Mouse (Mus musculus) urinary bladder, postnatal 36 days (tissue): ENCODE data around the gene Cftr.

Experiments used
- DNase-seq, 2 experiments: peaks; one replicate each; pipeline ENCODE4 v3.0.0; 2022; ENCODE audit warnings: low spot score in 2 of 2, mixed read lengths in 1 of 2

Cftr gene

DNA sequence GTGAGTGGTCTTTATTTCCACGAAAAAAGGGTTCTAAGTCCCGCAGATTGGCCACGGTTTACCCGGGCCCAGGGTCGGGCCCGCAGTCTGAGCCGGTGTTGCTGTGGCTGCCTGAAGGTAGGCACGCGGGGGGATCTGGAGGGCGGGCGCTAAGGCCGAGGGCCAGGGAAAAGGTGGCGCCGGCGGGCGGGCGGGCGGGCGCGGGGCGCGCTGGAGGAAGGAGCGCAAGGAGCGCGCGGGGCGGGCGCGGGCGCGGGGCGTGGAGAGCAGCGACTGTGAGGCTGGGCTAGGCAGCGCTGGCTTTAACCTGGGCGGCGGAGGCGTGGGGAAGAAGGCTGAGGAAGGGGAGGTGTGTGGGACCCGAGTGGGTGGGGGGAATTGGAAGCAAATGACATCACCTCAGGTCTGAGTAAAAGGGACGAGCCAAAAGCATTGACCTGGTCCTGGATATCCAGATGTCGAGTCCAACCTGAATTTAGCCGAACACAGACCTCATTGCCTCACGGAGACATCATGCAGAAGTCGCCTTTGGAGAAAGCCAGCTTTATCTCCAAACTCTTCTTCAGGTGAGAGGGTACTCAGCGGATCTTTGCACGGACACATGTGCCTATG is at the start of gene Cftr:
TSS of gene Cftr (plus strand) at position 377 of the 612 bp plus-strand sequence.
- DNase-seq = no peak

DNA sequence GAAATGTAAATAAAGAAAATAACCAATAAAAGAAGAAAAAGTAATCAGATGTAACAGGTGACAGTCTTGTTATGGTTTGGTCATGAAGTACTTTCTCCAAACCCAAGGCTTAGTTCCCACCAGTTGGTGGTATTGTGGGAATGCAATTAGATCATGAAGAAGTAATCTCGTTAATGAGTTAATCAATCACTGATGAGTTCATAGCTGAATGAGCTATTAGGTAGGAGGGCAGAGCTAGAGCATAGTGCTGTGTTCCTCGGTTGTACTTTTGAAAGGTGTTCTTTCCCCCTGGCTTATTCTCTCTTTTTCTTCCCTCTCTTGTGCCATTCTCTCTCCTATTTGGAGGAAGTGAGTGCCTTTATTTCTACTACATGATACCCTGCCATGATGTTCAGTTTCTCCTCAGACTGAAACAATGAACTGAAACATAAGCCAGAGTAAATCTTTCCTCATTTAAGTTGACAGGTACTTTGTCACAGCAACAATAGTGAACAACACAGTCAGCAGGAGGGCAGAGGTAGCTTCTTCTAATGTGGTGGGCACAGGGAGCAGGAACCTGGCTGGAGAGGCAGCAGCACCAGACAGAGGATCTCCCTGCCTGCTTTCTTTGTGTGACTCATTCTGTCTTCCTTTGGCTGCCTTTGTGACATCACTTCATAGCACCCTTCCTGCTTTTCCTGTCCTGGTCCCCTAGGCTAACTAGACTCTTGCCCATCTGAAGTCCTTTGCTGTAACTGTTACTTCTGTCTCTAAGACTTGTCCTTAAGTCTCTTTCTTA is 43.1 kb upstream of the Cftr start:
- no peak for DNase-seq

DNA sequence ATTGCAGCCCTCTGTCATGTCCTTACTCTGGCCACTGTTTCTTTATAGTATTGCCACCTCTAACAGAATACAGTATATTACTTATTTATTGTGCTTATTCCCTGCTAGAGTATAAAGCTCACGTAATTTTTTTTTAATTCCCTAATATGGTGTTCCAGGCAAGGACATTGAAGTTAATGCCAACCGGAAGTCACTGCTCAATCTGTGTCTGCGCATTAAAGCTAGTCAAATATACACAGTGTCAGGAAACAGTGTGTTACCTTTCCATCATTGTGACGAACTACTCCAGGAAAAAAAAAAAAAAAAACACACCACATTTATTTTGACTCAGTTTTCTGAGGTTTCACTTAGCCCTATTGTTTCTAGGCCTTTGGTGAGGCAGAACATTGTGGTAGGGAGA is 42.4 kb upstream of the Cftr start:
- no peak for DNase-seq

DNA sequence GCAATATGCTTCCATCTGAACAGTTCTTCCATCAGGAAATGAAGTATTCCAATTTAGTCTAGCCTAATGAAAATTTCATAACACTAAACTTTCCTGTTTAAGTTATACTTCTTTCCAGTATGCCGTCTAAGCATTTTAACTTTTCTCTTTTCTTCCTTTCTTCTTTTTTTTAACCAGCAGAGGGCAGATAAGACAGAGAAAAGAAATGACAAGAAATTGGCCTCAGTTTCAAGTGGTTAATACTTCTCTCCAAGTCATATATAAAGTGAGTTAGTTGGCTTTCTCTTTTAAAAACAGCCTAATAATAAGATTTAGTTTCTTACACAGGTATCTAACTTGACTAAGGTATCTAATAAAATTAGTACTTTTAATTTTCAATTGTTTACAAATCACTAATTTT is 35.2 kb upstream of the Cftr start:
- no peak for DNase-seq

DNA sequence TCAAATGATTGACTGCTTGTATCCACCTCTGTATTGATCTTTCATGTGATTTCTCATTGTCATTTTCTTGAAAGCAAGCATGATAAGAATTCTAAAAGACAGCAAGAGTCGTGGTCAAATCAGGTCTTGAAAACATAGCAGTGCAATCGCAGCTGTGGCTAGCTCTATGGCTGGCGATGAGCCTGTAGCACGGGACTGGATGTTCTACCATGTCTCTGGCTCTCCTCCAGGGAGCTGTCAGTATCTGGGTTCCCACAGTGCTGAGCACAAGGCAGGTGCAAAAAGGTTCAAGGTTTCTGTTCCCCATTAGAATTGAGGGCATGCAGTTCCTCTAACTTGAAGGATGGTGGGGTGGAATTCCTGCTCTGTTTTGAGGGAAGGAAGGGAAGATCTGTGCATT is 17.5 kb upstream of the Cftr start:
- no peak for DNase-seq

DNA sequence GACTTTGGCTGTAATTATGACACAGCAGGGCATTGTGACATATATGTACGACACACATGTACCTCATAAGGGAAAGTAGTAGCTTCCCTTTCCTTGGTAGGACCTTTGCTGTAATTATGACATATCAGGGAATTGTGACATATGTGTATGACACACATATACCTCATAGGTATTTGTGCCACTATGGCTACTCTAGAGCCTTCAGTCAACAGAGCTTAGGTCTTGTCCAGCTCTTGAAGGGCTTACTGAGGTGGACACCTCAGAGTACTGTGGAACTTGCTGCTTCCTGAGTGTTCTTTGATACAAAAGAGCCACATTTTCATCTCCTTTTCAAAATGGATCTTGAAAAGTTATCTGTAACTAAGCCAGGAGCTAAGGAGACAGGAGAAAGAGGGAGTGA is 869 bp upstream of the Cftr start:
- no peak for DNase-seq

DNA sequence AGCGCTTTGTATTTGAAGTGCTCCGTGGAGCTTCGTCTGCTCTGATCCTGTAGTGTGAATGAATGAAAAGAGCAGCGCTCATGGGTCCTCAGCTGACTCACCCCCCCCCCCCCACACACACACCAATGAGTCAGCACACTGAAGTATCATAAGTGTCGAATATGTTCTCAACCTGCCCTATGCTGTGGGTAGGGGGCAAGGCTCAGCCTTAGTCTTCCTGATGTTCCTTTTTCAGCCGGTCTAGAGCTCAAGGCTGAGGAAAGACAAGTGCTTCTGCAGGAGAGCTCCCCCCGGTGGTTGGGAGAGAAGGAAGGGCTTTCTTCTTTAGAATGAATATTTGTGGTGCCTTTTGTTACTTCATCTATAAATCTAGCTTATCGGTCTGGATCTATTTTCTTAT is 1.1 kb downstream of the Cftr start:
- peak; percentile 5 to 6 for DNase-seq

DNA sequence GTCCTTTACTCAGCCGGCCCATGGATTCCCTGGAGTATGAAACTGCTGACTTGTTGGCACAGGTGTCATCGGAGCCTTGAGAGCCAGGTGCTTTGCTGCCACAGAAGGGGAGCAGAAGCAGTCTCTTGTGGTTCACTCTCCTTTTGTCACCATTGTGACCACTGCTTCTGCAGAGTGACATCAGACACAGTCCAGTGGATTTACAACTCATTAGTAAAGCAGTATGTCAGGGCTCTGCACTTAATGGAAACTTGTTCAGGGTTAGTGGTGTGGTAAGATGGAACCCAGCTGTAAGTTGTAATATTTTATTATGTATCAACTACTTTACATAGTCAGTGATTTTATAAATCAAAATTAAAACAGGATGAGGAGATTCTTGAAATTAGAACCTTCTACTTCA is 7.0 kb downstream of the Cftr start:
- DNase-seq = no peak

DNA sequence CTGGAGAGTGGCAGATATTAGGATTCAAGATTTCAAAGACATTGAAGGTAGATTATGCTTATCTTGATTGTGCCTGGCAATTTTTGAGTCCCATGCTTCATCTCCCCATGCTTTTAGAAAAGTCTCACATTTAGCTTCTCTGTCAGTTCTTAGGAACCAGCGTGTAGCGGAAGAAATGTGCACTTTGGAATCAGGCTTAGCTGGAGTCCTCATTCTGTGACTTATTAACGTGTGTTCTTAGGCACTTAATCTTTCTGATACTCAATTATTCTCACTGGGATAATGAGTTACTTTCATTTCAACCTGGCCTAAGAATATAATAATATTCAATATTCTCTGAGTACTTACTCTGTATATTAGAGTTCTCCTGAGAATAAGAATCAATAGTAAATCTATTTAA is 10.2 kb downstream of the Cftr start:
- no peak for DNase-seq

DNA sequence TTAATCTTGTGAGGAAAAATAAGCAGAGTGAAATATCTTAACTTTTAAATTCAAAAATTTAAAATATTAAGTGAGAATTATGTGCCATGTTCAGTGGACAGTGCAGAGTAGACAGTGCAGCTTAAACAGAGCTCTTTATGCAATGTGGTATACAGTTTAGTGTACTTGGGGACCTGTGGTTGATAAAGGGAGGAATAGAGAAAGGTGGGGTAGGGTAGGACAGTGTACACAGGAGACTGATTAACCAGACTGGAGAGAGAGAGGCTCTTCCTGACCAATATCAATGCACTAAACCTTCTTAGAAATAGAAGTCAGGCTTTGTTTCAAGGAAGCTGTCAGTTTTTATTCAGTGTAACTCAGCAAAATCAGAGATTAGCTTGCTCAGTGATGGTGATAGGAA is 12.4 kb downstream of the Cftr start:
- no peak for DNase-seq

DNA sequence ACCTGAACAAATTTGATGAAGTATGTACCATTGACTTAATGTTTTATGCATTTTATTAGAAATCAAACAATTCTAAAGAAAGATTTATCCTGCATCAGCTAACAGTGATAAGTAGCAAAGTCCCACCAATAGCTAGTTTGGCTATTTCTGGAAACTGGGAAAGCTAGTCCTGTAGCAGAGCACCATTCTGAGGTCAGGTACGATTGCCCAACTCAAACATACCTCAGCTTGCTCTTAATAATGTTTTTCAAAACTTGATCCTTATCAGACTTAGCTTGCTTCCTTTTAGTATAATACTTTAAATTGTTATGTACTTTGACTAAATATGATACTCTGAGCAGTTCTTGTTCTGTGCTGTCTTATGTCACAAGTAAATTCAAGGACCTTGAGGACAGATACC is 50.2 kb downstream of the Cftr start:
- DNase-seq = no peak

DNA sequence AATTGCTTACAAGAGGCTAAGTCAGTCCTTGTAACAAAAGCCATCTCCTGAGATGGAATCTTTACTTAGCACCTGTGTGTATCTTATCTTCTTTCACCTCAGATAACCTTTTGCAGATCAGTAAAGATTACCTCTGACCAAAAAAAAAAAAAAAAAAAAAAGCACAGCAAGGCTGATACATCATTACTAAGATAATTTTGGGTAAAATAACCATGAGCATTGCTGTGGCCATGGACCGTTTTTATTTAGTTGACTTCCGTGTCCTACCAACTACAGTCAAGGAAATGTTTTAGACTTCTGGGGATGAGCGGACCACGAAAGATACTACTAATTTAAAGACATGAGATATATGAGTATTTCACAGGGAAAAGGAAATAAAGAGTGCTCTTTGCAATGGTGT is 52.7 kb downstream of the Cftr start:
- DNase-seq = no peak

DNA sequence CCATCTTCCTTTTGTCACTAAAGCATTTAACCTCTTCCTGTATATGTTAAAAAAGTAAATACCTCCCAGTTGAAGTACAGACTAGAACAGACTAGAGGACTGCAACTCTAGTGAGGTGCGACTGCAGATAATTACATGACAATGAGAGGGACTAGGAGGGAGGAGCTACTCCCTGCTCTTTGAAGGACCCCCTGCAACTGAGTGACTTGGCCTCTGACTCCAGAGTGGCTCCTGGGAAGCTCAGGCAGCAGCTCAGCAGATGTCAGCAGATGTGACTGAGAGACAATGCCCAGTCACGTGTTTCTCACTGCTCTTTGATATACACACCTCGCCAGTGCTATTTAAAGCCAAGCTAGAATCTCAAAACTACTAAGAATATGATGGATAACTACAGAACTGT is 54.7 kb downstream of the Cftr start:
- DNase-seq = no peak

DNA sequence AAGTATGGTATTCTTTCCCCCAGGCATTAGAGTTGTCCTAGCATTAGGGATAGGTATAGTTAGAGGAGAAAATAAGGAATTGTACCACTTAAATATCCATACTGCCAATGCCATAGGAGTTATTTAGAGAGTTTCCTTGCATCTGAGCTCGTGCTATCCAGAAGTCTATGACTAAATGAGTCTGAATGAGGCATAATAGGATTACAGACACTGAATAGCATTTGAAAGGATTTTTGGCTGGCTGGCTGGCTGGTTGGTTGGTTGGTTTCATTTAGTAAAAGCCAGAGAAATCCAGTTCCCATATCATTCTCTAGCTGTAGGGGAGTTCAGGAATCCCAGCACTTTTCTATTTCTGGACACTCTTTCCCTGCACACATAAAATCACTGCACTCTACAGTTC is 76.0 kb downstream of the Cftr start:
- no peak for DNase-seq

DNA sequence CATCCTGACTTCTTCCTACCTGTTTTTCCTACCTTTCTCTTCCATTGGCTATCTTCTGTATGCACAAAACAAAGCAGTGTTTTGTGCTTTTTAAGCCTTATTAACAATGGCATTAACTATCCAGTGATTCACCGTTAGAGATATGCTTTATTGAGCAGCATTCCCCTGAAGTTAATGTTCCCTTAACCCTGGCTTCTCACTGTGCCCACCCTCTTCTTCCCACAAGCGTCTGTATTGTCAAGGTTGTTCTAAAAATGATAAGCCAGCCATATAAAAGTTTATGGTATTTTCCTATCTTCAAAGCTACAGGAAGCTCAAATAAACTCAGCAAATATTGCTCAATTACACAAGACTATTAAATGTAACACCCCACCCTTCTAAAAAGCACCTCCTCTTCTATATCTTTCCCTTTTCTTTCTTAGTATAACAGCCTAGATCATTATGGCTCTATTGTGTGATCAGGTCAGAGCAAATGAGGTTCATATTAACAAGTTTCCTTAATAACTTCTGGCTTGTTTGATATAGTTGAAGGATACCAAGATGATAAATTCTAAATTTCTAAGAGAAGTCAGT is 77.5 kb downstream of the Cftr start:
- DNase-seq = no peak

DNA sequence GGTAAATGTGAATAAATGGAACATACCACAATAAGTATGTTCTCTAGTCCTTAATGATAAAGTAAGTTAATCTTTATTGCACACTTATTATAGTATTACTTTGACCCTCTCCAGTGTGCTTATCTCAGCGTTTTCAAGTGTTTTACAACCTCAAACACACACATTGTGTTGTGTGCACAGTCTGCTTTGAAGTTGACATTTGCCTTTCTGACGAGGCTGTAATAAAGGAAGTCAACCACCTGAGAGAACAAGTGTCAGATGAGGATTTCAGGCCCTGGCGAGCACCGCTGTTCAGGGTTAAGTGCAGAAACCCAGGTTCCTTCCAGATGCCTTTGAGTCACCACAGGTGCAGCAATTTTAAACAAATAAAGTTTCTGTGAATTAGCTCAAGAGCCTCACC is 78.0 kb downstream of the Cftr start:
- no peak for DNase-seq

DNA sequence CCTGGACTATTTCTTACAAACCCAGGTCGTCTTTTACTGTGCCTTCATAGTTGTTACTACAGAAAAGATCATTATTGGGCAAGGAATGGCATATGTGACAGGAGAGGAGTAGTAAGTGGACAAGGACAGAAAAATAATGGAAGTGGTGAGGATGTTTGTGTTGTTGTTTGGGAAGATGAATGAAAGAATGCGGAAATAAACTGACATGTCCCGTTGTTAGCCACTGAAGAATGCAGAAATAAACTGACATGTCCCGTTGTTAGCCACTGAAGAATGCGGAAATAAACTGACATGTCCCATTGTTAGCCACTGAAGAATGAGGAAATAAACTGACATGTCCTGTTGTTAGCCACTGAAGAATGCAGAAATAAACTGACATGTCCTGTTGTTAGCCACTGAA is 84.1 kb downstream of the Cftr start:
- no peak for DNase-seq

DNA sequence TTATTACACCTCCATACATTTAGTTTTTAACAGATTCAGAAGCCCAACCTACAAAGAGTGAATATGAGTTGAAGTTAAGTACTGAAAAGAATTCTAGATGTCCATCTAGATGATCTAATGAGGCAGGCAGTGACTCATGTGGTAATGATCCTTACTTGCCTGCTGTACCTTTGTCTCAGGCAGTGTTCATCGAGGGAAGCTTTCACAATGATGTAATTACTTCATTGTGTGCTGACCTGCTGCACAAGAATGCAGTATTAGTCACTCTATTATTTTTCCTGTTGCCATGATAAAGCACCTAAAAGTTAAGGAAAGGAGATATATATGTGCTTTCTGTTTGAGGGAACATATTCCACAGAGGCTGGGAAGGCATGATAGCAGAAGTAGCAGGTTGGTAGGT is 100.5 kb downstream of the Cftr start:
- no peak for DNase-seq

DNA sequence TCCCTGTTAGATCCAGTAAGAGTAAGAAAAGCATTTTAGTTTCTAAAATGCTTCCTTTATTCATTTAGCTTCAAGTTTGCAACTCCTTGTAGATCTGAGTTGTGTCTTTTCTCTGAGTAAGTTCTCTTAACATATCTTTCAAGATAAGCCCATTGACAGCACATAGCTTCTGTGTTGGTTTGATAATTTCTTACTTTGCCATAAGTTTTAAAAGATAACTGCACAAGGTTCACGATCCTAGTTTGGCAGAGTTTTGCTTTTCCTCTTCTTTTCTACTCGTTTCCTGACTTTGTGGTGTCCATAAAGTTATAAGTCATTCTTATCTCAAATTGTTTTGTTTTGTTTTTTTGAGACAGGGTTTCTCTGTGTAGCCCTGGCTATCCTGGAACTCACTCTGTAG is 130.3 kb downstream of the Cftr start:
- DNase-seq = no peak

DNA sequence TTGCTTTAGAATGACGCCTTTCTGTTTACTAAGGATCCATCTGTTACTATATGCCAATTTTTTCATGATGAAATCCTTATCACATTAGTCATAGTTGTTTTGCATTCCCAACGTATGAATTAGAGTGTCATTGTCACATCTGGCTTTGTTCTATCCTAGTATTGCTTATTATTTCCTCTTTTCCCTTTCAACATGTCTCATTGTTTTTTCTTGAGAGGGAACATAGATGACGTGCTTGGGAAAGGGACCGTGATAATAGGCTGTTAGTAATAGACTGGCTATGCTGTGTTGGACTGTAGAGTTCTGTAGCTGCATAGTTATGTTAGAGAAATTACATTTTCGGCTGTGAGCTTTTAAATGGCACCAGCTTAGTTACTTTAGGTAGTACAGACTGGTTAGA is 131.6 kb downstream of the Cftr start:
- DNase-seq = no peak

DNA sequence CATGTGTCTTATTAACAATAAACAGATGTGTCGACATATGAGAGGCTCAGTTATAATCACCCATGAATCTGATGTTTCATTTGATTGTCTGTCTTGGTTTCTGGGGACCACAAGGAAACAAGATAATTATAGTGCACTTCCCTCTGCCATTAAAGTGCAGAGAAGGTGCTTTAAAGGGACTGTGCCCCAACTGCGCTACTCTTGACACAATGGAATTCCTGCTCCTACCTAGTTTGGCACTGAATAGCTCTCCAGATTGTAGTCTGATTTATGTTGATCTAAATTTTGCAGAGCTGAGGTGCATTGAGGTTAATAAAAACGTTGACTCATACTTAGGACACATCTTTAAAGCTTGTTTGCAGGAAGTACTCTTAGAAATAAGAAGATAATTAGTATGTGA is 132.7 kb downstream of the Cftr start:
- no peak for DNase-seq

DNA sequence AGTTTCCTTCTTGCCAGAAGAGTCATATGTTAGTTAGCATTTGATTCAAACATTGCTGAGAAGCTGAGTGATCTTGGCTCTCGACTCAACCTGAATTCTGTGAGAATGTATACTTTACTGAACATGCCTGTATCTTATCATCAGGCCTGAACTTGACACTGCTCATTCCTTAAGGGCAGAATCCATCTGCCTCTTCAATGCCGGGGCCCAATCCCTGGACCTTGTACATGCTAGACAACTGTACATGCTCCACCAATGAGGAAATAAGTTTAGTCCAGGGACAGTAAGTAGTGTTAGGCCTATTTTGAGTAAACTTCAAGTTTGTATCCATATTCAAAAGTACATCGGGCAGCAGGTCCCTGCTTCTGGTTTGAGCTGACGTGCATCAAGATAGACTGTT is 134.6 kb downstream of the Cftr start:
- no peak for DNase-seq

DNA sequence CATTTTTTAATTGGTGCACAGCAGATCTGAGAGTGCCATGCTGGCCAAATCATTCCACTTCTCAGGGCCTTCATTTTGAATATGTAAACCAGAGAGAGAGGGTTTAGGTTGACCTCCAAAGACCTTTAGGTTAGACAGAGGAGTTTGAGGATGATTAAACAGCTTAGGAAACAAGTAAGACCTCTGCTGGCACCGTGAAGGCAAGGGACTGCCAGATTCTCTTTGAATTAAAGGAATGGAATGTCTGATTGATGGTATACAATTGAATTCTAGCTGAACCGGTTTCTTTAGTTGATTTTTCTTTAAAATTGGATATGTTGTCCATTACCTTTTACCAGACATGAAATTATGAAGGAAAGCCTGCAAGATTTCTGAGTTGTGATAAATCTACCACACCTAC is 140.5 kb downstream of the Cftr start:
- DNase-seq = no peak
